Mouse (Mus musculus) forebrain, embryonic 14.5 days (tissue): ENCODE measurements around the gene Vps26b. TPM values are rescaled to one million over a fixed set of nuclear protein-coding genes. Genes with fewer than 3 reads are reported as not detected.

Experiments
- ATAC-seq: fragments of 200-750 bp; cut with Nextera tagmentation; 2 replicates; pipeline ENCODE4 v1.8.0; 2017; ENCODE audit warnings: mild to moderate bottlenecking, moderate library complexity
- DNase-seq: peaks from one replicate; pipeline ENCODE4 v3.0.0-alpha.2; 2015; ENCODE audit warnings: low spot score
- H3K27ac ChIP-seq: fragments of 300-500 bp; sonication (generic); 2 replicates; pipeline ENCODE4 v1.5.1; 2014; ENCODE audit warnings: low read depth, mild to moderate bottlenecking, control low read depth, low read length, moderate library complexity
- H3K27me3 ChIP-seq: fragments of 300-500 bp; sonication (generic); replicated peaks from 2 replicates; pipeline ENCODE4 v1.6.1; 2014; ENCODE audit warnings: low read length, control low read depth, mixed read lengths; ENCODE audit not compliant: control insufficient read depth, insufficient read depth
- H3K36me3 ChIP-seq: fragments of 300-500 bp; sonication (generic); 2 replicates; pipeline ENCODE4 v1.6.1; 2014; ENCODE audit warnings: low read length, control low read depth; ENCODE audit not compliant: control insufficient read depth, insufficient read depth
- H3K4me1 ChIP-seq: fragments of 300-500 bp; sonication (generic); 2 replicates; pipeline ENCODE4 v1.6.1; 2014; ENCODE audit warnings: antibody characterized with exemption, low read length, control low read depth; ENCODE audit not compliant: control insufficient read depth, insufficient read depth
- H3K4me2 ChIP-seq: fragments of 300-500 bp; sonication (generic); 2 replicates; pipeline ENCODE4 v1.6.1; 2014; ENCODE audit warnings: mild to moderate bottlenecking, control low read depth, low read length
- H3K4me3 ChIP-seq: fragments of 300-500 bp; sonication (generic); 2 replicates; pipeline ENCODE4 v1.5.1; 2014; ENCODE audit warnings: low read depth, low read length, control low read depth
- H3K9ac ChIP-seq: fragments of 300-500 bp; sonication (generic); 2 replicates; pipeline ENCODE4 v1.6.1; 2014; ENCODE audit warnings: mild to moderate bottlenecking, low read length, control low read depth, moderate library complexity
- H3K9me3 ChIP-seq: fragments of 300-500 bp; sonication (generic); replicated peaks from 2 replicates; pipeline ENCODE4 v1.6.1; 2016; ENCODE audit warnings: low read length, control low read depth, mixed read lengths; ENCODE audit not compliant: control insufficient read depth
- WGBS: fragments of 180-500 bp; shearing (Covaris S2); extraction: QIAGEN DNeasy Blood & Tissue Kit; methylation state at CpG from one replicate; pipeline ENCODE4 v1.1.7; 2014; 5-methylcytosine and 5-hydroxymethylcytosine counted together
- polyA plus RNA-seq: library from polyadenylated mRNA; unstranded; fragments of >200 nt; fragmentation: Nextera tagmentation; extraction: Ambion mirVana; gene quantifications from 2 replicates; pipeline ENCODE4 v1.2.1, GENCODE M21; 2014

Vps26b gene
- polyA plus RNA-seq, 1 experiment from 2014 or later: 77.9 TPM

GRCm38 (mm10) chr9:26999461-27000395 lies 30.1 kb downstream of the Vps26b start, which contains the start of the genes Acad8 and Thyn1:
Gene Acad8, minus strand, starts transcription at chr9:26999566.
Gene Thyn1, plus strand, starts transcription at chr9:26999710.
- H3K27me3 ChIP-seq: no peaks in the 10 kb centered on the region
- H3K36me3 ChIP-seq: peaks cover 16% of the 10 kb centered on the region
- peak within 1 kb of the TSS; percentile 48; the same call in 1 of the 2 replicates for H3K27ac ChIP-seq
- peak within 1 kb of the TSS; percentile 92 for H3K4me2 ChIP-seq
- H3K9ac ChIP-seq: peak within 1 kb of the TSS; percentile 77
- H3K4me3 ChIP-seq: peak within 1 kb of the TSS; percentile 57
- under 1% methylated on average over 35 of the region's 35 CpGs for WGBS
- ATAC-seq (peak; percentile 99), DNase-seq (peak; percentile 99)
- H3K9me3 ChIP-seq: no peaks in the 10 kb centered on the region
- H3K4me1 ChIP-seq: peaks cover 16% of the 10 kb centered on the region

- Histone ChIP-seq H3K4me3 (peak overlapping the region; percentile 57), H3K4me2 (peak overlapping the region; percentile 92), H3K9me3 (no peaks in the 10 kb centered on the region), H3K9ac (peak overlapping the region; percentile 57), H3K27ac (no peak overlapping the region), H3K4me1 (peaks cover 16% of the 10 kb centered on the region), H3K36me3 (peaks cover 8% of the 10 kb centered on the region), H3K27me3 (no peaks in the 10 kb centered on the region)
- DNase-seq (no peak), ATAC-seq (peak; percentile 60; the same call in 1 of the 2 replicates)
- WGBS: 3% methylated on average over 29 of the region's 29 CpGs
Observed at GRCm38 (mm10) chr9:26998669-26999460, 31.0 kb downstream of the Vps26b start.

GRCm38 (mm10) chr9:26997501-26997900 lies 32.4 kb downstream of the Vps26b start:
- Histone ChIP-seq H3K4me2 (no peak overlapping the region), H3K27me3 (no peaks in the 10 kb centered on the region), H3K4me3 (no peak overlapping the region), H3K27ac (no peak overlapping the region), H3K36me3 (no peaks in the 10 kb centered on the region), H3K9me3 (no peaks in the 10 kb centered on the region), H3K4me1 (peaks cover 16% of the 10 kb centered on the region), H3K9ac (no peak overlapping the region)
- DNase-seq: no peak
- no peak for ATAC-seq
- 92% methylated on average over 2 of the region's 2 CpGs for WGBS

- 90% methylated on average over 3 of the region's 3 CpGs for WGBS
Observed at GRCm38 (mm10) chr9:26997062-26997461, 32.8 kb downstream of the Vps26b start.

GRCm38 (mm10) chr9:26993900-26994299 lies 36.0 kb downstream of the Vps26b start:
- H3K9me3 ChIP-seq: no peaks in the 10 kb centered on the region
- no peak overlapping the region for H3K4me3 ChIP-seq
- no peak for DNase-seq
- H3K27ac ChIP-seq: no peak overlapping the region
- H3K27me3 ChIP-seq: no peaks in the 10 kb centered on the region
- peaks cover 28% of the 10 kb centered on the region for H3K36me3 ChIP-seq
- H3K4me1 ChIP-seq: no peaks in the 10 kb centered on the region
- no peak overlapping the region for H3K9ac ChIP-seq
- no peak for ATAC-seq
- H3K4me2 ChIP-seq: no peak overlapping the region
- 80% methylated on average over 3 of the region's 3 CpGs for WGBS

More at GRCm38 (mm10) chr9:26997062-26997461, 32.8 kb downstream of the Vps26b start:
- no peaks in the 10 kb centered on the region for H3K27me3 ChIP-seq
- peaks cover under 1% of the 10 kb centered on the region; the same call in 1 of the 2 replicates for H3K36me3 ChIP-seq
- no peak overlapping the region for H3K9ac ChIP-seq
- ATAC-seq (no peak), DNase-seq (no peak)
- H3K4me1 ChIP-seq: peaks cover 16% of the 10 kb centered on the region
- H3K4me3 ChIP-seq: no peak overlapping the region
- H3K27ac ChIP-seq: no peak overlapping the region
- H3K4me2 ChIP-seq: no peak overlapping the region
- H3K9me3 ChIP-seq: no peaks in the 10 kb centered on the region

GRCm38 (mm10) chr9:26993118-26993517 lies 36.7 kb downstream of the Vps26b start:
- WGBS: 79% methylated on average over 10 of the region's 10 CpGs
- DNase-seq (peak; percentile 51), ATAC-seq (no peak)
- Histone ChIP-seq H3K4me2 (no peak overlapping the region), H3K9me3 (no peaks in the 10 kb centered on the region), H3K36me3 (peaks cover 34% of the 10 kb centered on the region), H3K27ac (no peak overlapping the region), H3K4me1 (no peaks in the 10 kb centered on the region), H3K9ac (no peak overlapping the region), H3K4me3 (no peak overlapping the region), H3K27me3 (no peaks in the 10 kb centered on the region)

GRCm38 (mm10) chr9:26990181-26990580 lies 39.7 kb downstream of the Vps26b start:
- Histone ChIP-seq H3K9me3 (no peaks in the 10 kb centered on the region), H3K27me3 (no peaks in the 10 kb centered on the region), H3K4me2 (no peak overlapping the region), H3K27ac (no peak overlapping the region), H3K4me1 (no peaks in the 10 kb centered on the region), H3K36me3 (peaks cover 49% of the 10 kb centered on the region), H3K9ac (no peak overlapping the region), H3K4me3 (no peak overlapping the region)
- DNase-seq: no peak
- WGBS: 95% methylated on average over 4 of the region's 4 CpGs
- ATAC-seq: no peak

- Histone ChIP-seq H3K9me3 (no peaks in the 10 kb centered on the region), H3K4me1 (no peaks in the 10 kb centered on the region), H3K27ac (no peak overlapping the region), H3K27me3 (no peaks in the 10 kb centered on the region), H3K4me2 (no peak overlapping the region), H3K36me3 (peaks cover 55% of the 10 kb centered on the region), H3K9ac (no peak overlapping the region), H3K4me3 (no peak overlapping the region)
- DNase-seq: no peak
- 92% methylated on average over 6 of the region's 6 CpGs for WGBS
- ATAC-seq: no peak
Observed at GRCm38 (mm10) chr9:26985668-26986277, 44.1 kb downstream of the Vps26b start.
